Mouse (Mus musculus) hematopoietic stem cell, adult 5-6 weeks (primary cell): ENCODE results near the gene Il2ra. TPM values are rescaled to one million over a fixed set of nuclear protein-coding genes. Genes with fewer than 3 reads are reported as not detected.

Source experiments
- ATAC-seq, 2 experiments: fragments of 125-278 bp in 1 of 2; replicated peaks in 1 of 2; 2 replicates each; pipeline ENCODE4 v1.8.0; 2016 to 2017; ENCODE audit warnings: inconsistent platforms in 2 of 2, mild to moderate bottlenecking in 2 of 2, moderate number of reproducible peaks in 2 of 2, low read depth in 1 of 2, moderate TSS enrichment in 1 of 2; ENCODE audit not compliant: low FRiP score in 2 of 2, poor library complexity in 2 of 2, severe bottlenecking in 2 of 2, insufficient read depth in 1 of 2, low TSS enrichment in 1 of 2
- total RNA-seq: library from RNA; stranded (forward); fragments of 172-1452, 232-1000 nt; gene quantifications from 2 replicates; pipeline ENCODE4 v1.2.3, GENCODE M21; 2017

Il2ra gene
- total RNA-seq, 1 experiment from 2014 or later, result 5.3 TPM

DNA sequence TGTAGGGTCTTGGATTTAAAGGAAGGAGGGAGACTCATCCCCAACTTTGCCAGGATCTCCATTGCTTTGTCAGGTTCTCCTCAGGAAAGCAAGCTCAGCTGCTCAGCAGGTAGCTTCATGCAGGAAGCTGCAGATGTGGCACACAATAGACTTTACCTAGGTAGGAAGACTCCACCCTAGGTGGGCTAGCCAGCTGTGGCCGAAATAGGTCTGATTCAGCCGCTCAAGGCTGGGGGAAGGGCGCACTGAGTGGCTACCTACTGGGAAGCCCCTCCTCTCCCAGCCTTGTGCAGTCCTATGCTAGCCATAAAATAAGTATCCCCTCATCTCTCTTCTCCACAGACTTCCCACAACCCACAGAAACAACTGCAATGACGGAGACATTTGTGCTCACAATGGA is 40.1 kb downstream of the Il2ra start:
- ATAC-seq, result no peak

DNA sequence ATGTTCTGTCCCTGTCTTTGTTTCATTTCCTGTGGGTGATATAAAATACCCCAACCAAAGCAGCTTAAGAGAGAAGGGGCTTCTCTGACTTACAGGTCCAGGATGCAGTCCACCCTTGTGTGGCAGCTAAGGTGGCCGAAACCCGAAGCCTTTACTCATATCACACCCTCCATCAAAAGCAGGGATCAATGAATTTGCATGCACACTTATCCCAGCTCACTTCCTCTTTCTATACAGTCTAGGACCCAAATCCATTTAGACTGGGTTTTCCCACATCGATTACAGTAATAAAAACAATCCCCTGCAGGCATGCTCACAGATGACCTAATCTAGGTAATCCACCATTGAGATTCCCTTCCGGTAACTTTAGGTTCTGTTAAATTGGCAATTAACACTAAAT is 43.9 kb downstream of the Il2ra start:
- ATAC-seq, result no peak

DNA sequence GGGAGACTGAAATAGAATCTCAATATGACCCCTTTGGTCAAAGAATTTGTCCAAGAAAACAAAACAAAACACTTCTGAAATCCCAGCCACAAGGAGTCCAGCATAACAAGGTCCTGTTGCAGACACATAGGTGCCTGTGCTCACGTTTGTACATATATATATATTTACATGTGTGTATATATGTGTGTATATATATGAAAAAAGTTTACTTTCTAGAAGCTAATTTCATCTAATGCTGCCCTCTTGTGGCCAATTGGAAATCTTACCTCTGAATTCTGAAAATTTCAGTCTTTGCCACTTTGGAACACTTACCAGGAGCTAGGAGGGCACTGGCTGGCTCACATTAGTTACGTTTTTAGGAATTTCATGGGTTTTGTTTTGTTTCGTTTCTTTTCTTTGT is 44.8 kb downstream of the Il2ra start:
- ATAC-seq, result no peak

DNA sequence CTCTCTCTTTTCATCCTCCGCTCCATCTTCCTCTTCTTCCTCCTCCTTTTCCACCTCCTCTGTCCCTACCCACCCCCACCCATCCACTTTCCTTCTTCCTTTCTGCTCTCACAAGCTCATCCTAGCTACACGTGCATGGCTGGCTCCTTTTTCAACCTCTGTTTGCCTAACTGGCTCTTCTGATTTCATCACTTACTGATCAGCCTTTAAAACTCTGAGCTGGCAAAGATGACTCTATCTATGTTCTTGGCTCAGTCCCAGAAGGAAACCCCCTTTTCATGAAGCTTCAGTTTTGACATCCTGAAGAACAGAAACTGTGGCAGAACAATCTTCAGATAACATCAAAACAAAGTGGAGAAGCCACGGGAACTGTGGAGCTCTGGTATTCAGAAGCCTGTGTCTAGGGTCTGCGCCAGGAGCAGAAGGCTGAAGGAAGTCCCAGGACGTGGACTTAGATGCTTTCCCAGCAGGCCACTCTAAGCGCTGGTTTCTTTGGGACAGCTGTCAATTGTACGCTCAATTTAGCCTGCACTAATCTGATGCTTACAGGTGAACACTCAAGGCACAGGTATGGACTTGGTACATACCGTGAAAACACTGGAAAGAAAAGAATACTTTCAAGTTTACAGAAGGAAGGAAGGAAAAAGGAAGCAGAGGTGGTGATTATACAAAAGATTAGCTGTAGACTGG is 47.7 kb downstream of the Il2ra start:
- no peak for ATAC-seq

DNA sequence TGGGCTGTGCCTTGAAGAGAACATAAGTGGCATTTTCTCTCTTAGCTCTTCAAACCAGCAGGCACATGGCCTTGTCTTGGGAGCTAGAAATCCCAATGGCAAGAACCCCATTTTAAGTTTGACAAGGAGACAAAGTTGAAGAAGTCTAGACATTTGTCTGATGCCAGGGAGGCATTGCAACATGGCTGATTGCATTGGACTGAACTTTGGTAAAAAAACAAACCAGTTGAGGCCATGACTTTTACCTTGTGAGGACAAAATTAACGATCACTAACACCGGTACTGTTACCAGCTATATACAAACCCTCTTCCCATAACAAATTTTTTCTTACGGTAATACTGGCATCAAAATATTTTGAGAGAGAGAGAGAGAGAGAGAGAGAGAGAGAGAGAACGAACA is 50.7 kb downstream of the Il2ra start:
- ATAC-seq, result no peak

DNA sequence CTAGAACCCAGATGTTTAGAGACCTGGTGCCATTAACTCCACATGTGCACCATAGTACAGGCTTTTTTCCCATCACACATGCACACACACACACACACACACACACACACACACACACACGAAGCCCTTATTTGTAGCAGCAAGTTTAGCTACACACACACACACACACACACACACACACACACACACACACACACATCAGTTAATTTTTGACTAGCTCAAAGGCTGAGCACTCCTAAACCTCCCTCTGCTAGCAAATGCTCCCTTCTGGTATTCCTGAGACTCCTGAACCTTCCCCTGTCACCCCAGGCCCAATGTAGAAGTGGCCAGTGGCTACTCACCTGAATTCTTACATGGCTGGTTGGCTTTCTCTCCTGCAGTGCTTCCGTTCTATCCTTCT is 51.5 kb downstream of the Il2ra start:
- ATAC-seq, result no peak

DNA sequence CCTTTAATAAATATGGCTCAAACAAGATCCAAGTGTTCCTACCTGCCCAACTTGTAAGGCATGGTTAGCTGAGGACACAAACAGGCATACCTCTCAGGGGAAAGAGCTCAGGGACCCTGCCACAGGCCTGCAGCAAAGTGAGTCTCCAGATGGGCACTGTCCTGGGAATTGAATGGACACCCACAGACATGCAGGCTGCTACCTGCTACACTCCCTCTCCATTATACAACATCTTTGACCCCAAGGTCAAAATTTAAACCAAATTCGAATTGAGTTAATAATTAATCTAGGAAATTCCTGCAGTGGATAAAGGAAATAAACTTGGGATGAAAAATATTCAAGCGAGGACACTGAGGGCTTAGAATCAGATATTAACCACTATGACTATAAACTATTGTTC is 53.3 kb downstream of the Il2ra start:
- no peak for ATAC-seq

DNA sequence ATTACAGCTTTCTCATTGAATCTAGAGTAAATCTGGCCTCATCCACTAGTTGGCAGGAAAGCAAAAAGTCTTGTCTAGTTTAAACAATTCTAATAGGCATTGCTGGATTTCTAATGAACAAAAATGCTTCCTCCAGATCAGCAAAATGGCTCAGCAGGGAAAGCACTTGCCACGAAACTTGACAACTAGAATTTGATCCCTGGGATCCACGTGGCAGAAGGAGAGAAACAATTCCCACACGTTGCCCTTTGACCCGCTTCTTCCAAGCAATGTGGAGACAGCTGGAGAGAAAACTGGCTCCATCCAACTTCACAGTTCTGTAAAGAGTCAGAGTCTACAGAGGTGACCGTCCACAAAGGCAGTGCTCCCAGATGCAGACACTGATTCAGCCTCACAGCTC is 56.4 kb downstream of the Il2ra start:
- no peak for ATAC-seq

DNA sequence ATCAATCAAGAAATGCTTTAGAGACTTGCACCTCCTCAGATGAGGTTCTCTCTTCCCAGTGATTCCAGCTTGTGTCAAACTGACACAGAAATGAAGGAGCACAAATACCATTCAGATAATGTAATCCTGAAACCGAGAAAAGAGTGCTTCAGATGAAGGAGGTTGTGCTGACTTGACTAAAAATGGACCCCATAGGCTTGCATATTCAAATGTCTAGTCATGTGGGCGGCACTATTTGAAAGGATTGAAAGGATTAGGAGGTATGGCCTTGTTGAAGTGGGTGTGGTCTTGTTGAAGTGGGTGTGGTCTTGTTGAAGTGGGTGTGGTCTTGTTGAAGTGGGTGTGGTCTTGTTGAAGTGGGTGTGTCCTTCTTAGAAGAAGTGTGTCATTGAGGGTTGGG is 57.3 kb downstream of the Il2ra start:
- ATAC-seq, result no peak

DNA sequence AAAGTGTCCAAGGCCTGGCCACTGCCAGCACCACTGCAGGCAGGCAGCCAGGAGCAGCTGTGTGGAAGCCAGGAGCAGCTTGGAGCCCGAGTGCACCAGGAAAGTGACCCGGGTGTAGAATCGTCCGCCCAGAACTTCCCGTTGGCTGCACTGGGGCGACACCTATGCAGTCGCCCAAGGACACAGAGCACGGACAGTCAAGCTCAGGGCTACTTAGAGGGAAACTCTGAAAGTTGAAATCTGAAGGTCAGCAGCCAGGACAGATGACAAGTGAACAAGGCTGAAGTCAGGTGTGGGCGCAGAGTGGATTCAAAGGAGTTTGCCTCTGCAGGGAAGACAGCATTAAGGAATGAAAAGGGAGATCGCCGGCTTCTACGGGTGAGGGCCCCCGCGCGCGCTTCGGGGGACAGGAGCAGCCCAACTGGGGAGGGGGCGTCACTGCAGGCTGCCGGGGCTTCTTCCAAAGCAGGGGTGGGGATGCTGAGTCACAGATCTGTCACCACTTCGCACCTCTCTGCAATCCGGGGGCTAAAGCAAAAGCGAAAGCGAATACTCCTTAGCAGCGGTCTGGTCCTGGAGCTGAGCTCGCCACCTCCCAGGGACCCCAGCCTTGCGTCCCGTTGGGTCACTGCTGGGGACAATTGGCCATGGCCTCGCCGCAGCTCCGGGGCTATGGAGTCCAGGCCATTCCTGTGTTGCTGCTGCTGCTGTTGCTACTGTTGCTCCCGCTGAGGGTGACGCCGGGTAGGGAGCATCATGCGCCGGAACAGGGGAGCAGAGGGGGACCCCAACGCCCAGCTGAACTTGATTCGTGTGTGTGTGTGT is 62.8 kb downstream of the Il2ra start, which contains the start of gene Il15ra:
Gene Il15ra (plus strand): TSS at position 90 of the 825 bp plus-strand sequence.
- peak; percentile 84 to 86 for ATAC-seq

DNA sequence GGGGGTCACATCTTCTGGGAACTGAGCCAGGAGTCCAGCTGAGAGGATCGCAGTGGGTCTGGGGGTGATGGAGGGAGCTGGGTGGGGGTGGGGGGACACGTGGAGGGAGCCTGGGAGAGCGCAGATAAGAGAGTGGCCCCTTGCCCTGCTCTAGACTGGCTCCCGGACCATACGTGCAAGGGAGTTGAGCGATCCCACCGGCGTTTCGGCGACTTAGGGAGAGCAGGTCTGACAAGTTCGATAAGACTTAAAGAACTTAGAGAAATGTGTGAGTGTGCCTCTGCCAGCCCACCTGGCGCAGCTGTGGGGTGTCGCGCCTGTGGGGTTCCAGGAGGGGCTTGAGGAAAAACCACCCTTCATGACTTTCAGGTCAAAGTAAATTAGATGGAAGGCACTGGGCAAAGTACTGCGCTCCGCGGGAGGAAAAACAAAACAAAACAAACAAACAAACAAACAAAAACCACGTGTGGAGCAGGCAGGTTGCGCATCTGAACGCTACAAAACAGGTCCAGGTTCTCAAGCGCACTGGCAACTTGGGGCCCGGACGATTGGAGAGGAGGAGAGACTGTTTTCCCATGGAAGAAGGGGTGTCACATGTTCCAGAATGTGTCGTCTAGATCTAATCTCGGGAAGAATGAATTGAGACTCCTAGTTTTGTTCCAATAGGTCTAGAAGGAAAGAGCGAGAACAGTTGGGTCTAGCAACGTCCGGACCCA is 63.6 kb downstream of the Il2ra start:
- ATAC-seq, result 0 out of 4 replicates have a peak, but pooled peaks of 1 of the 2 experiments have one; percentile 10

DNA sequence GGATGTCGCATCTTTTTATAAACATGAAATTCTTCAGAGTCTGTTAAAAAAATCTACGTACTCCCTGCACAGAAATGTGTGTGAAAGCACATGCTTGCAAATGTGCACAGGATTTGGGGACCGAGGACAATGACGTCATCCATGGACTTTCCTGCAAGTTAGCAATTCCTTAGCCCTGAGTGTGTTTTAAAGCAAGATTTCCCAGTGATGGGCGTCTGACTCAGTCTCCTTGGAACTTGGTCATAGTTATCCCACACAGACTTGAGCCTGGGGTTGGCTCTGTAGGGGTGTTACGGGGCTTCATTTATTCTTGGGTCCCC is 64.1 kb downstream of the Il2ra start:
- ATAC-seq, result no peak

DNA sequence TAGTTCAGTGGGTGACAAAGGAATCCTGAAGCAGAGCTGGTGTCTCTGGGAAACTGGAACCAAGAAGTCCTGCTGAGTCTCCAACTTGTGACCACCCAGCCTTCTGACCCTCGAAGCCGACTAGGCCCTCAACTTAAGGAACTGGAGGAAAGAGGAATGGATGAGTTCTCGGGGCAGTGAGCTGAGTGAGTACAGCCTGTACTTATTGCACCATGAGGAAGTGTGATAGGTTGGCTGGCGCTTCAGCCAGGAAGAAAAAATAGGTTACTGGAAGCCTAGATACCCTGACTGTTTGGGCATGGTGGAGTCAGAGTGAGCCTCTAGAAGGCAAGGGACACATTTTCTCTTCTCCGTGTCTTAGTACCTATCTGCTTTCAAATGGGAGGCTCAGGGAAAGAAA is 65.9 kb downstream of the Il2ra start:
- peak in 1 of 2 experiments; percentile 14; a peak in 1 of 4 replicates for ATAC-seq

DNA sequence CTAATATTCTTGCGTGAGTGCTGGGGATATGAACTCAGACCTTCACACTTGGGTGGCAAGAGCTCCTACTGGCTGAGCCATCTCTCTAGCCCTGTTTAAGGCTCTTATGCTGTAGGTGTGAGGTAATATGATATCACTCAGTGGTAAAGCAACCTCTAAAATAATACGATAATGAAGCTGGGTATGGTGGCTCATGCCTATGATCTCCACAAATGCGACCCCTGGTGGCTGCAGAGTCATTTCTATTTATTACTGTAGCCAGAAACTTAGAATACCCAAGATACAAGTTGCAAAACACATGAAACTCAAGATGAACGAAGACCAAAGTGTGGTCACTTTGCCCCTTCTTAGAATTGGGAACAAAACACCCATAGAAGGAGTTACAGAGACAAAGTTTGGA is 67.5 kb downstream of the Il2ra start:
- peak in 1 of 2 experiments; percentile 25; a peak in 1 of 4 replicates for ATAC-seq

DNA sequence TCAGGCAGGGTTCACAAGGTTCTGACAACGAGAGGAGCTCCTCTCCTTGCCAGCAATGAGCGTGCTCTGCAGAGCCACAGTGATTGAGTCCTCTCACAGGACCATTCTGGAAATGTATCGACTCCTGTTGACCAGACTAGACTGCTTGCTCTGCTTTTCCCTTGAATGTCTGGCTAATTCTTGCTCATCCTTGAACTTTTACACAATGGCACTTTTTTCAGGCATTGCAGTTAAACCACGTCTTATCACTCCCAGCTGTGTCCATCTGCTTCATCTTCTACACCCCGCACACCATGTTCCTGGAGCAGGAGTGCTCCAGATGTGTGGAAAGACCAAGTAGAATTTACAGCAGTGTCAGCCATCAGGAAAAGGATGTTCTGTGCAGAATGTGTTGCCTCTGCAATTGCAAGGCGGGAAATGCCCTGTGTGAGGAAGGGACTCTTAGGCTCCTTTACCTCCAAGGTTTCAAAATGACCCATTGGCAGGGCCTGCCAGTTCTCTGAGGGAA is 69.9 kb downstream of the Il2ra start:
- ATAC-seq, result no peak

DNA sequence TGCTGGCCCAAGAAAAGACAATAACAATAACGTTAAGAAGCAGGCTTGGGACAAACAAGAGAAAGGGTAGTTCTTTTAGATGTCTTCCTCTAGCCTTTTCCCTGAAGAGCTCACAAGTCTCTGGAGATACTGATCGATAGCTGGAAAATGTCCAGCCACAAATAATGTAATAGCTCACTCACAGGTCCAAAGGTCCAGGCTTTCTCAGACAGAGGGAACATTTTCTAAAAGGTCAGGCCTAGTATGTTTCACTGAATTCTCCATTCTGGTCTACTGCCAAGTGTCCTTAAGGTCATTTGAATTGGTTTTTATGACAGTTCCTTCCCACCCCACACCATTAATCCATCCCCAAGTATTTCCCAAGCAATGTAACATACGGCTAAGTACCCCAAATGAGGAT is 70.4 kb downstream of the Il2ra start:
- no peak for ATAC-seq

DNA sequence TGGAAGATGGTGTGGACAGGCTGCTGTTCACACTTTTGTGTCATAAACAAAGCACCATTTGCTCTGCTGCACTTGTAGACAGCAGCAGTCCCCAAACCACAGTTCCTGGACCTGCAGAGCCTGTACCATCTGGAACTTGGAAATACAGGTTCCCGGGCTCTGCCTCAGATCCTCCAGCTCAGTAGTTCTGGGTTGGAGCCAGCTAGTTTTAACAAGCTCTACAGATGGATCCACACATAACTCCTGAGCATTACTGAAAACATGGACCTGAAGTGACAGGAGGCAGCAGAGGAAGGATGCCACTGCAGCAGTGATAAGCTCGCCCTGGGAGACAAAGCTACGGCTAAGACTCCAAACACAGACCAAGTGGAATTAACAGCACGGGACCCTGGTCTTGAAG is 71.9 kb downstream of the Il2ra start:
- ATAC-seq, result no peak

DNA sequence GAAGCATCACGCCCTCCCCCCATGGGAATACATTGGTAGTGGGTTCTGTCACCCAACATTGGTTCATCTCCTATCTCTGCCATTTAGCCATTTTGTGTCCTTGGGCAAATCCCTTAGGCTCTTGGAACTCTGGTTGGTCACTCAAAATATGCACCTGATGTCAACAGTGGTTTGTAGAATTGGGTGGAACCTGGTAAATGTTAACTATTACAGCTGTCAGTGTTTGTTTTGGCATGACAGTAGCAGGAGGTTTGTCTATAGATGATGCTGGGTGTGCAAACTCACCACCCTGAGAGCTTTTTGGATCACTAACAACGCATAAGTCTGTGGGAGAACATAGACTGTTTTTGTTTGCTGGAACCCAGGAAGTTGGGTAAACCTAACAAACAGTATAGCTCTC is 76.0 kb downstream of the Il2ra start:
- no peak for ATAC-seq
